Comparison of ENCODE assay signal across 9 mouse cellular contexts in genomic region chr6:142962476-142962875, GRCm38 (mm10). TPM values are rescaled to one million over a fixed set of nuclear protein-coding genes. Genes with fewer than 3 reads are reported as not detected.
DNase-seq lines count a peak whose midpoint lies in the region; ATAC-seq and TF ChIP-seq lines count a peak whose summit lies in the region.
"Had no signal": no experiment of that assay in that cellular context is flagged by ENCODE, and none has a peak within 500 bp of the region (broad histone marks: within the 10 kb centered on the region; RNA-seq: fewer than 3 reads in every experiment).

No protein-coding gene starts in this region.

- H3K27ac ChIP-seq in kidney, adult 2 months (ENCODE audit: insufficient read depth, low read depth, low read length): peak overlapping the region; percentile 39
- no peak overlapping the region for H3K27ac ChIP-seq in forebrain, embryonic 14.5 days (ENCODE audit: low read depth, low read length)
- no peak overlapping the region; the same call in 1 of the 2 replicates for H3K27ac ChIP-seq in midbrain, postnatal 0 days (ENCODE audit: low read depth, low read length)

- ATAC-seq in activated CD4-positive, CD25-positive, alpha-beta regulatory T cell, adult 4 months: peak; percentile 14
- ATAC-seq in forebrain, embryonic 14.5 days: no peak
- no peak for ATAC-seq in midbrain, postnatal 0 days (ENCODE audit: low FRiP score)
- ATAC-seq in inflammation-experienced regulatory T-cells, adult 6 months: no peak

- no peaks in the 10 kb centered on the region for H3K27me3 ChIP-seq in kidney, adult 2 months (replicated peaks; ENCODE audit: control insufficient read depth, insufficient read depth, low read length)
- no peaks in the 10 kb centered on the region for H3K27me3 ChIP-seq in forebrain, embryonic 14.5 days (replicated peaks; ENCODE audit: control insufficient read depth, insufficient read depth, low read length)
- H3K27me3 ChIP-seq in midbrain, postnatal 0 days (ENCODE audit: insufficient read depth, low read length): no peaks in the 10 kb centered on the region

- H3K4me2 ChIP-seq in forebrain, embryonic 14.5 days (ENCODE audit: low read length): peak overlapping the region; percentile 84
- peak overlapping the region; percentile 81 for H3K4me2 ChIP-seq in midbrain, postnatal 0 days (ENCODE audit: low read depth, low read length, poor library complexity, severe bottlenecking)

- H3K4me1 ChIP-seq in kidney, adult 2 months (ENCODE audit: control insufficient read depth, insufficient read depth, low read length): no peaks in the 10 kb centered on the region
- H3K4me1 ChIP-seq in forebrain, embryonic 14.5 days (ENCODE audit: control insufficient read depth, insufficient read depth, low read length): peaks cover 9% of the 10 kb centered on the region; the same call in 1 of the 2 replicates
- H3K4me1 ChIP-seq in midbrain, postnatal 0 days (ENCODE audit: insufficient read depth, low read length): peaks cover 17% of the 10 kb centered on the region

- H3K9me3 ChIP-seq in forebrain, embryonic 14.5 days (replicated peaks; ENCODE audit: control insufficient read depth, low read length): no peaks in the 10 kb centered on the region
- no peaks in the 10 kb centered on the region for H3K9me3 ChIP-seq in midbrain, postnatal 0 days (ENCODE audit: low read length)

- H3K9ac ChIP-seq in forebrain, embryonic 14.5 days (ENCODE audit: low read length): no peak overlapping the region
- no peak overlapping the region for H3K9ac ChIP-seq in midbrain, postnatal 0 days (replicated peaks; ENCODE audit: low read length, poor library complexity, severe bottlenecking)

- 70% methylated on average over 10 of the region's 10 CpGs for WGBS in kidney, adult 2 months
- 76% methylated on average over 10 of the region's 10 CpGs for WGBS in forebrain, embryonic 14.5 days
- 68% methylated on average over 10 of the region's 10 CpGs for WGBS in midbrain, postnatal 0 days

- DNase-seq in kidney, adult 2 months: no peak
- DNase-seq in kidney, adult 8-10 months: no peak
- DNase-seq in forebrain, embryonic 14.5 days (ENCODE audit: low spot score): no peak
- no peak for DNase-seq in midbrain, postnatal 0 days (ENCODE audit: low spot score)
- no peak for DNase-seq in adrenal gland, adult 18-20 months (ENCODE audit: low spot score in 2 of 2)
- no peak for DNase-seq in embryo, embryonic 10.5 days (ENCODE audit: low spot score)
- DNase-seq: right cerebral cortex, postnatal 14 days had no signal

- peak overlapping the region; percentile 65 for H3K4me3 ChIP-seq in kidney, adult 2 months (ENCODE audit: insufficient read depth, low read depth, low read length)
- H3K4me3 ChIP-seq in forebrain, embryonic 14.5 days (ENCODE audit: low read depth, low read length): peak overlapping the region; percentile 71
- peak overlapping the region; percentile 73 for H3K4me3 ChIP-seq in midbrain, postnatal 0 days (ENCODE audit: low read depth, low read length)

- TF ChIP-seq POLR2A in kidney, adult 2 months (IDR thresholded peaks at IDR 0.05; ENCODE audit: low read depth, low read length): no peak

- H3K36me3 ChIP-seq in kidney, adult 2 months (ENCODE audit: control insufficient read depth, insufficient read depth, low read length): no peaks in the 10 kb centered on the region
- H3K36me3 ChIP-seq in forebrain, embryonic 14.5 days (ENCODE audit: control insufficient read depth, insufficient read depth, low read length): no peaks in the 10 kb centered on the region
- 0 out of 2 replicates have a peak, but pooled peaks cover 3% of the 10 kb centered on the region for H3K36me3 ChIP-seq in midbrain, postnatal 0 days (ENCODE audit: insufficient read depth, low read length)

- TF ChIP-seq CTCF in kidney, adult 2 months (conservative IDR thresholded peaks at IDR 0.05; ENCODE audit: insufficient read depth, insufficient read length, low read depth, low read length): no peak
- TF ChIP-seq CTCF in midbrain, postnatal 0 days (IDR thresholded peaks at IDR 0.05): no peak

RNA-seq across cellular contexts. Expression of gene St8sia1, which starts 1.8 kb away (rescaled TPM):
- 13.2 and 14.3 TPM in 2 replicates for polyA plus RNA-seq in kidney, adult 2 months (2012; rRNA removed)
- polyA plus RNA-seq in activated CD4-positive, CD25-positive, alpha-beta regulatory T cell, adult 4 months (2017; shearing (Covaris generic)): 10 to 100 TPM; 10.6 to 11.5 TPM
- 4.1 and 4.7 TPM in 2 replicates for polyA plus RNA-seq in forebrain, embryonic 14.5 days (2014; fragmentation: Nextera tagmentation; extraction: Ambion mirVana)
- 17.7 and 25.3 TPM in 2 replicates for total RNA-seq in midbrain, postnatal 0 days (2014; rRNA removed)
- polyA plus RNA-seq in midbrain, postnatal 0 days (2015; fragmentation: Nextera tagmentation; extraction: Ambion mirVana): 4.0 and 4.5 TPM in 2 replicates
- 1 to 10 TPM in 1 of 2 experiments, under 1 TPM in 1; 0.83 to 1.2 TPM for total RNA-seq in adrenal gland, adult 18-20 months (2021)
- 10 to 100 TPM in 2 of 3 experiments, 1 to 10 TPM in 1; 1.3 to 14.6 (median 12.7) TPM for polyA plus RNA-seq in inflammation-experienced regulatory T-cells, adult 6 months (2017; shearing (Covaris generic))
